Mouse (Mus musculus): ENCODE measurements at regions not wholly inside any gene's neighbourhood (a gene's known extent, or its start where the extent isn't known, plus 50 kb on each side); places are given as distances from the start of the nearest gene placed in this dataset.

GRCm38 (mm10) chr15:41154551-41155151 is 1020.5 kb downstream of the 9330182O14Rik start:
- intact Hi-C loops (cut with DNase I), result no loop called here
- no peak for DNase-seq (ENCODE audit: low spot score)

- no peak for DNase-seq (ENCODE audit: low spot score)
Measured at GRCm38 (mm10) chr15:41155169-41155638, 1021.0 kb downstream of the 9330182O14Rik start.

GRCm38 (mm10) chr15:41157802-41158201 is 1023.6 kb downstream of the 9330182O14Rik start:
- intact Hi-C loops (cut with DNase I), result no loop called here
- DNase-seq (ENCODE audit: low spot score), result no peak

More at GRCm38 (mm10) chr15:41155169-41155638, 1021.0 kb downstream of the 9330182O14Rik start:
- intact Hi-C loops (cut with DNase I), result no loop called here

GRCm38 (mm10) chr15:41162268-41162667 is 1028.1 kb downstream of the 9330182O14Rik start:
- intact Hi-C loops (cut with DNase I), result loop anchor here (10.0 kb wide), 1 partner anchor 813 kb away; no protein-coding TSS in a partner anchor

GRCm38 (mm10) chr15:41162793-41163192 is 1028.6 kb downstream of the 9330182O14Rik start:
- intact Hi-C loops (cut with DNase I), result loop anchor here (10.0 kb wide), 1 partner anchor 812 kb away; no protein-coding TSS in a partner anchor
- DNase-seq (ENCODE audit: low spot score), result no peak

More at GRCm38 (mm10) chr15:41162268-41162667, 1028.1 kb downstream of the 9330182O14Rik start:
- no peak for DNase-seq (ENCODE audit: low spot score)

GRCm38 (mm10) chr15:41163643-41164358 is 1029.6 kb downstream of the 9330182O14Rik start:
- intact Hi-C loops (cut with DNase I), result loop anchor here (10.0 kb wide), 1 partner anchor 811 kb away; no protein-coding TSS in a partner anchor

GRCm38 (mm10) chr15:41165534-41165933 is 1031.4 kb downstream of the 9330182O14Rik start:
- no peak for DNase-seq (ENCODE audit: low spot score)
- intact Hi-C loops (cut with DNase I), result loop anchor here (10.0 kb wide), 1 partner anchor 809 kb away; no protein-coding TSS in a partner anchor

More at GRCm38 (mm10) chr15:41163643-41164358, 1029.6 kb downstream of the 9330182O14Rik start:
- DNase-seq (ENCODE audit: low spot score), result no peak

GRCm38 (mm10) chr15:41190792-41191191 is 1056.6 kb downstream of the 9330182O14Rik start:
- DNase-seq (ENCODE audit: low spot score), result no peak
- intact Hi-C loops (cut with DNase I), result loop anchor here (5.0 to 10.0 kb wide), 2 partner anchors 467 to 784 kb away; no protein-coding TSS in a partner anchor

GRCm38 (mm10) chr15:41193240-41193639 is 1059.1 kb downstream of the 9330182O14Rik start:
- no peak for DNase-seq (ENCODE audit: low spot score)

GRCm38 (mm10) chr15:41223801-41224200 is 1089.6 kb downstream of the 9330182O14Rik start:
- no peak for DNase-seq (ENCODE audit: low spot score)
- intact Hi-C loops (cut with DNase I), result no loop called here

More at GRCm38 (mm10) chr15:41193240-41193639, 1059.1 kb downstream of the 9330182O14Rik start:
- intact Hi-C loops (cut with DNase I), result loop anchor here (5.0 to 10.0 kb wide), 2 partner anchors 464 to 782 kb away; no protein-coding TSS in a partner anchor

GRCm38 (mm10) chr15:41232406-41233060 is 1098.4 kb downstream of the 9330182O14Rik start:
- DNase-seq (ENCODE audit: low spot score), result no peak
- intact Hi-C loops (cut with DNase I), result no loop called here

All from heart, postnatal 25 days (tissue).